ENCODE assay signal across 9 mouse cellular contexts in the genomic region with DNA sequence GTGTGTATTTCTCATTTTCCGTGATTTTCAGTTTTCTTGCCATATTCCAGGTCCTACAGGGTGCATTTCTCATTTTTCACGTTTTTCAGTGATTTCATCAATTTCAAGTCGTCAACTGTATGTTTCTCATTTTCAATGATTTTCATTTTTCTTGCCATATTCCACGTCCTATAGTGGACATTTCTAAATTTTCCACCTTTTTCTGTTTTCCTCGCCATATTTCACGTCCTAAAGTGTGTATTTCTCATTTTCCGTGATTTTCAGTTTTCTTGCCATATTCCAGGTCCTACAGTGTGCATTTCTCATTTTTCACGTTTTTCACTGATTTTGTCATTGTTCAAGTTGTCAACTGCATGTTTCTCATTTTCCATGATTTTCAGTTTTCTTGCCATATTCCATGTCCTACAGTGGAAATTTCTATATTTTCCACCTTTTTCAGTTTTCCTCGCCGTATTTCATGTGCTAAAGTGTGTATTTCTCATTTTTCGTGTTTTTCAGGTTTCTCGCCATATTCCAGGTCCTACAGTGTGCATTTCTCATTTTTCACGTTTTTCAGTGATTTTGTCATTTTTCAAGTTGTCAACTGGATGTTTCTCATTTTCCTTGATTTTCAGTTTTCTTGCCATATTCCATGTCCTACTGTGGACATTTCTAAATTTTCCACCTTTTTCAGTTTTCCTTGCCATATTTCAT. TPM values are rescaled to one million over a fixed set of nuclear protein-coding genes. Genes with fewer than 3 reads are reported as not detected.
A peak's percentile ranks its signal among the peaks of the same experiment; 100 is the strongest.
DNase-seq lines count a peak whose midpoint lies in the region; TF ChIP-seq lines count a peak whose summit lies in the region.
"Not testable (repeated sequence)": the region's sequence is repeated elsewhere in the genome, so short reads cannot be mapped to it uniquely, and the experiment has no call there.
"Had no signal": no experiment of that assay in that cellular context is flagged by ENCODE, and none has a peak within 500 bp of the region (broad histone marks: within the 10 kb centered on the region; RNA-seq: fewer than 3 reads in every experiment).

No protein-coding gene starts in this region.

- TF ChIP-seq CTCF in gastrocnemius, adult 2 months (IDR thresholded peaks at IDR 0.05) = not testable (repeated sequence)

- not testable (repeated sequence) for H3K4me3 ChIP-seq in gastrocnemius, adult 2 months

- peak; percentile 63 for DNase-seq in R1 (ENCODE audit: low read depth, low spot score)
- DNase-seq in cerebellum, adult 9-11 months = peak; percentile 55
- peak; percentile 16 for DNase-seq in gastrocnemius, adult 2 months
- DNase-seq in kidney, adult 11 months = peak; percentile 17
- DNase-seq in left cerebral cortex, adult 8-10 months (ENCODE audit: low spot score in 2 of 2) = peak; percentile 43 to 81
- DNase-seq in mesoderm, embryonic 11.5 days (ENCODE audit: low read depth, low spot score) = peak; percentile 53
- DNase-seq in skeletal muscle tissue, adult 2 months (ENCODE audit: low read depth, low spot score) = peak; percentile 12
- DNase-seq in urinary bladder, postnatal 36 days (ENCODE audit: low spot score in 2 of 2) = peak; percentile 60 to 78

- intact Hi-C loops in gastrocnemius, adult 2 months (cut with DNase I) = not testable (repeated sequence)

- not testable (repeated sequence) for H3K27ac ChIP-seq in gastrocnemius, adult 2 months

RNA-seq across cellular contexts. Expression of a gene that starts 0.9 kb away (rescaled TPM):
- total RNA-seq in gastrocnemius, adult 2 months (2021) = not detected
- total RNA-seq in left cerebral cortex, adult 8-10 months (2022) = 1 to 10 TPM in 3 of 4 experiments, under 1 TPM in 1; 0.73 to 3.0 (median 1.5) TPM

RNA-seq across cellular contexts. Expression of a gene that starts 2.8 kb away (rescaled TPM):
- total RNA-seq in gastrocnemius, adult 2 months (2021) = not detected
- under 1 TPM in 1 of 4 experiments, not detected in 3; 0.61 TPM for total RNA-seq in left cerebral cortex, adult 8-10 months (2022)

RNA-seq across cellular contexts. Expression of a gene that starts 5.3 kb away (rescaled TPM):
- not detected for total RNA-seq in gastrocnemius, adult 2 months (2021)
- total RNA-seq in left cerebral cortex, adult 8-10 months (2022) = 1 to 10 TPM in 2 of 4 experiments, under 1 TPM in 2; 0.53 to 1.6 (median 1.1) TPM

RNA-seq across cellular contexts. Expression of a gene that starts 7.0 kb away (rescaled TPM):
- total RNA-seq in gastrocnemius, adult 2 months (2021) = not detected
- total RNA-seq in left cerebral cortex, adult 8-10 months (2022) = not detected
- total RNA-seq: granulocyte monocyte progenitor cell, adult 5-6 weeks had no signal

RNA-seq across cellular contexts. Expression of a gene that starts 9.5 kb away (rescaled TPM):
- total RNA-seq in gastrocnemius, adult 2 months (2021) = not detected
- total RNA-seq in left cerebral cortex, adult 8-10 months (2022) = 1 to 10 TPM in 1 of 4 experiments, not detected in 3; 1.5 TPM

Comparison
In these comparisons a context has a peak if more than half of its experiments do, and no peak if none do; other contexts are left out.
1. DNase-seq: peak in every context shown above with its lines; median percentile 69 in urinary bladder, postnatal 36 days; 63 in R1; 62 in left cerebral cortex, adult 8-10 months; 55 in cerebellum, adult 9-11 months; 53 in mesoderm, embryonic 11.5 days; 17 in kidney, adult 11 months; 16 in gastrocnemius, adult 2 months; 12 in skeletal muscle tissue, adult 2 months.